Mouse (Mus musculus): ENCODE measurements around the gene Gnpat. TPM values are rescaled to one million over a fixed set of nuclear protein-coding genes. Genes with fewer than 3 reads are reported as not detected.

Gnpat gene
- total RNA-seq, 2 experiments from 2014 or later, result 128 to 129 TPM

DNA sequence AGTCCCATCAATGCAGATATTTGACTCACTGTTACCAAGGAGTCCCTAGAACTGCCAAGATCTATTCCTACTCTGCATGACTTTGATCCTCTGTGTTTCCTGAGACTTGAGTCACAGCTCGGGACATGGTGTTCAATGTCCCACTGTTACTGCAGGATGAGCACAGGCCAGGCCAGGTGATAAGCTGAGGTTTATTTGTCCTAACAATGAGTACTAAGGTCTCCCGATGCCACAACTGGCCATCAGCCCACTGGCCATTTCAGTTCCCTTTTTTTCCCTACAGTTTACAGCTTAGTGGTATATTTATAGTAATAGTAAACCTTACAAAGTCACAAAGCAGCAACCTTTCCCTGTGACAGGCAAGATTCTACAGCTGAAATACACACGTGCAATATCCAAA is 69.6 kb downstream of the Gnpat start:
- no peak for DNase-seq
- intact Hi-C loops (cut with DNase I), result no loop called here

GRCm38 (mm10) chr8:124935116-124935515 is 72.3 kb downstream of the Gnpat start:
- intact Hi-C loops (cut with DNase I), result no loop called here
- no peak for DNase-seq

DNA sequence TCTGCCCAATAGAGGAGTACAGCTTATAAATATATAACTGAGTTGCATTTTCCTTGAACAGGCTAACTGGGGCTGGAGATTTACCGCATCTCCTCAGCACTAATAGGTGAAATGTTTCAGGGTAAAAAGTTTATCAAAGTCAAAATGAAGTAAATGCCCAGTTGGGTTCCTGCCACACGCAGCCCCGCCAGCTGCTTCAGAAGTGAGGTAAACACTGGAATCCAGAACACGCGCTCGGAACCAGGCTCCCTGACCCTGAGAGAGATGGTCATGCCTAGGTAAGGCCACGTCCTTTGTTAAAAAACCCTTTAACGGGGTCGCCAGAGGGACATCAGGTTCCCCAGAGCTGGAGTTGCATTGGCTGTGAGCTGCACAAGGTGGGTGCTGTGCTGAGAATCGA is 73.9 kb downstream of the Gnpat start:
- intact Hi-C loops (cut with DNase I), result no loop called here

DNA sequence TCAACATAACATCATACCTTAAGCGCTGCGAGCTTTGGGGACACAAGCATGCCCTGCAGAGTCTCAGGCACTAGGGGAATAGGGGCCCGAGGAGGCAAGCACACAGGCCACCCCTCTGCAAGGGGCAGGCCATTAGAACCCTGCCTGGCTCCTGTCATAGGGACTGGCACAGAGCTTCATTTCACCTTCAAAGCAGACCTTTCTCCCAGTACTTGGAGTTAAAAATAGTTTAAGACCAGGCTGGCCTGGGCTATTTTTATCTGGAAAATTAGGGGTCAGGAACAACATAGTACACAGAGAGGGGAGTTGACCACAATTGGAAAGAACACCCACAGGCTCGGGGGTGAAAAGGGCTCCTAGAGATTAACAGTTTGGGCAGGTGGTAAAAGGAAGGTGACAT is 74.5 kb downstream of the Gnpat start:
- intact Hi-C loops (cut with DNase I), result no loop called here
- DNase-seq, result peak in 1 of 2 experiments; percentile 57

More for the DNA sequence above, 73.9 kb downstream of the Gnpat start:
- no peak for DNase-seq

Other genes starting within 250 kb of the Gnpat start
- 100 to 1,000 TPM; 144 to 160 TPM for gene 2310022B05Rik, start 199.7 kb upstream of the Gnpat start, total RNA-seq (2021)
- gene Ttc13, start 141.1 kb upstream of the Gnpat start, total RNA-seq (2021), result 10 to 100 TPM; 21.2 to 21.6 TPM
- 1 to 10 TPM; 5.2 to 5.7 TPM for gene Arv1, start 140.9 kb upstream of the Gnpat start, total RNA-seq (2021)
- gene Fam89a, start 111.2 kb upstream of the Gnpat start, total RNA-seq (2021), result 1 to 10 TPM; 1.8 TPM
- 1 to 10 TPM in 1 of 2 experiments, under 1 TPM in 1; 0.22 to 1.2 TPM for gene Trim67, start 69.9 kb upstream of the Gnpat start, total RNA-seq (2021)
- 10 to 100 TPM; 40.6 to 43.8 TPM for gene 2810004N23Rik, start 87 bp downstream of the Gnpat start, total RNA-seq (2021)
- gene Exoc8, start 34.7 kb downstream of the Gnpat start, total RNA-seq (2021), result 10 to 100 TPM; 19.5 to 20.5 TPM
- gene Sprtn, start 34.9 kb downstream of the Gnpat start, total RNA-seq (2021), result 10 to 100 TPM; 16.0 to 18.9 TPM
- 100 to 1,000 TPM; 136 to 143 TPM for gene Egln1, start 86.3 kb downstream of the Gnpat start, total RNA-seq (2021)
- 10 to 100 TPM; 82.3 to 85.1 TPM for gene Tsnax, start 150.0 kb downstream of the Gnpat start, total RNA-seq (2021)
- 1 to 10 TPM; 4.1 to 4.3 TPM for gene Disc1, start 191.2 kb downstream of the Gnpat start, total RNA-seq (2021)